Mouse (Mus musculus) intestine, embryonic 16.5 days (tissue): ENCODE data around the gene Cym. TPM values are rescaled to one million over a fixed set of nuclear protein-coding genes. Genes with fewer than 3 reads are reported as not detected.

Experiments
- ATAC-seq: fragments of 200-750 bp; cut with Nextera tagmentation; 2 replicates; pipeline ENCODE4 v1.8.0; 2017; ENCODE audit warnings: moderate TSS enrichment, moderate library complexity
- H3K27ac ChIP-seq: fragments of 300-500 bp; sonication (generic); 2 replicates; pipeline ENCODE4 v1.5.1; 2014; ENCODE audit warnings: mild to moderate bottlenecking, low read length
- H3K27me3 ChIP-seq: fragments of 300-500 bp; sonication (generic); replicated peaks from 2 replicates; pipeline ENCODE4 v1.6.1; 2014; ENCODE audit warnings: low read length, control low read depth, mixed read lengths; ENCODE audit not compliant: control insufficient read depth, insufficient read depth
- H3K36me3 ChIP-seq: fragments of 300-500 bp; sonication (generic); 2 replicates; pipeline ENCODE4 v1.6.1; 2014; ENCODE audit warnings: low read length, control low read depth; ENCODE audit not compliant: control insufficient read depth, insufficient read depth
- H3K4me1 ChIP-seq: fragments of 300-500 bp; sonication (generic); 2 replicates; pipeline ENCODE4 v1.6.1; 2014; ENCODE audit warnings: low read length, control low read depth, mixed read lengths; ENCODE audit not compliant: control insufficient read depth, insufficient read depth
- H3K4me2 ChIP-seq: fragments of 300-500 bp; sonication (generic); 2 replicates; pipeline ENCODE4 v1.6.1; 2014; ENCODE audit warnings: low read depth, low read length, control low read depth
- H3K4me3 ChIP-seq: fragments of 300-500 bp; sonication (generic); 2 replicates; pipeline ENCODE4 v1.5.1; 2014; ENCODE audit warnings: mild to moderate bottlenecking, low read length
- H3K9ac ChIP-seq: fragments of 300-500 bp; sonication (generic); 2 replicates; pipeline ENCODE4 v1.6.1; 2014; ENCODE audit warnings: low read depth, low read length
- H3K9me3 ChIP-seq: fragments of 300-500 bp; sonication (generic); 2 replicates; pipeline ENCODE4 v1.6.1; 2016; ENCODE audit warnings: low read length, control low read depth; ENCODE audit not compliant: control insufficient read depth
- WGBS: fragments of 180-500 bp; shearing (Covaris S2); extraction: QIAGEN DNeasy Blood & Tissue Kit; methylation state at CpG from one replicate; pipeline ENCODE4 v1.1.7; 2014; 5-methylcytosine and 5-hydroxymethylcytosine counted together
- polyA plus RNA-seq: library from polyadenylated mRNA; unstranded; fragments of >200 nt; fragmentation: Nextera tagmentation; extraction: Ambion mirVana; gene quantifications from 2 replicates; pipeline ENCODE4 v1.2.1, GENCODE M21; 2015

The Cym gene
- polyA plus RNA-seq, 1 experiment from 2014 or later: 10.5 TPM

DNA sequence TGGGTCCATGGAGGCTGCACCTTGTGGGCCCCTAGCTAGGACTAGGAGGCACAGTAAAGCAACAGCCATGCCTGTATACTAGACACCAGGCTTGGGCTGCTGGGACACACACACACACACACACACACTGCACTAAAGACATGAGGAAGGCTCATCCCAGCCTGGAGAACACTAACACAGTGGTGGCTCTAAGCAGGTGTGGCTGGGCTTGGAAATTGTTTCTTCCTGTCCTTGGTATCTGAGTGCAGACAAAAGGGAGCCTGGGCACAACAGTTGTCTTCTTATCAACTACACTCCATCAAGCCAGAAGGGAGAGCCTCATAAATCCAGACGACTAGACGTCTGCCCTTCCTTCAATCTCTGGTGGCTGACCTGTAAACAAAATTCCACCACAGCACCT is 28.8 kb upstream of the Cym start:
- no peak overlapping the region for H3K4me2 ChIP-seq
- no peaks in the 10 kb centered on the region for H3K4me1 ChIP-seq
- ATAC-seq: no peak
- H3K36me3 ChIP-seq: no peaks in the 10 kb centered on the region
- no peak overlapping the region for H3K4me3 ChIP-seq
- no peaks in the 10 kb centered on the region for H3K27me3 ChIP-seq
- H3K9ac ChIP-seq: no peak overlapping the region
- WGBS: 19% methylated on average over 2 of the region's 2 CpGs
- H3K27ac ChIP-seq: no peak overlapping the region
- H3K9me3 ChIP-seq: no peaks in the 10 kb centered on the region

DNA sequence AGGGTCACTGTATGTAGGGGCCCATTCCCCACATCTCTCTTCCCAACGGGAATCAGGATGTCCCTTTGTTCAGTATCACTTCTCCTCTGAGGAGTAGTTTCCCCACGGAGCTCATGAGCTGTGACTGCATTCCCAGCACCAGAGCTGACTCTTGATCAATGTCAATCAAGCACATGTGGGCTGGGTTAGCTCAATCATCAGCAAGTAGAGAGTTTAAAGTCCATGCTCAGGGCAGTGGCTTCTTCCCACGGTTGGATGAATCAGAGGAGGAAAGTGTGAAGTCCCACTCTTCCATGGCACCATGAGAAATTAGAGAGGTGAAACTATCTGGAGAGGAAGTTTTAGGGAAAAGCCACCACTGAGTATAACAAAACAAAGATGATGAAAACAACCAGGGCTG is 27.5 kb upstream of the Cym start:
- Histone ChIP-seq H3K27ac (no peak overlapping the region), H3K9ac (no peak overlapping the region), H3K27me3 (no peaks in the 10 kb centered on the region), H3K4me1 (no peaks in the 10 kb centered on the region), H3K4me3 (no peak overlapping the region), H3K36me3 (no peaks in the 10 kb centered on the region), H3K4me2 (no peak overlapping the region), H3K9me3 (no peaks in the 10 kb centered on the region)
- 52% methylated on average over 3 of the region's 3 CpGs for WGBS
- peak; percentile 56; the same call in 1 of the 2 replicates for ATAC-seq

DNA sequence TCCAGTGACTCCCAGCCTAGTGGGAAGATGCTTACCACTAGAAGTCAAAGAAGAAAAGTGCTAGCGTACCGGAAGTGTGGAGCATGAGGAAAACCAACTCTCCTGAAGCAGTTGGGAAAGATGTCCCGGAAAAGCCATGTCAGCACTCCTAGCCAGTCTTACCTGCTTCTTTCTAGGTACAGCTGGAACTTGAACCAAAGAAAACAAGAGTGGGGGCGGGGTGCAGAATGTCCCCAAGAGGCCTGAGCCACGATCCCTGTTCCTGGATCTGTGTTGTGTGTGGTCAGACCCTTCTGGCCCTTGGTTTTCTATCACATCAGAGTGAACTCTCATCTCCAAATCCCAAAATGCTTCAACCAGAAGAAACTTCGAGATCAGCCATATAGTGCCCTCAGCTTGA is 25.3 kb upstream of the Cym start:
- 83% methylated on average over 6 of the region's 6 CpGs for WGBS
- no peak overlapping the region for H3K9ac ChIP-seq
- no peaks in the 10 kb centered on the region for H3K9me3 ChIP-seq
- ATAC-seq: no peak
- H3K36me3 ChIP-seq: no peaks in the 10 kb centered on the region
- H3K4me3 ChIP-seq: no peak overlapping the region
- H3K4me1 ChIP-seq: no peaks in the 10 kb centered on the region
- H3K27me3 ChIP-seq: no peaks in the 10 kb centered on the region
- no peak overlapping the region for H3K4me2 ChIP-seq
- H3K27ac ChIP-seq: no peak overlapping the region

DNA sequence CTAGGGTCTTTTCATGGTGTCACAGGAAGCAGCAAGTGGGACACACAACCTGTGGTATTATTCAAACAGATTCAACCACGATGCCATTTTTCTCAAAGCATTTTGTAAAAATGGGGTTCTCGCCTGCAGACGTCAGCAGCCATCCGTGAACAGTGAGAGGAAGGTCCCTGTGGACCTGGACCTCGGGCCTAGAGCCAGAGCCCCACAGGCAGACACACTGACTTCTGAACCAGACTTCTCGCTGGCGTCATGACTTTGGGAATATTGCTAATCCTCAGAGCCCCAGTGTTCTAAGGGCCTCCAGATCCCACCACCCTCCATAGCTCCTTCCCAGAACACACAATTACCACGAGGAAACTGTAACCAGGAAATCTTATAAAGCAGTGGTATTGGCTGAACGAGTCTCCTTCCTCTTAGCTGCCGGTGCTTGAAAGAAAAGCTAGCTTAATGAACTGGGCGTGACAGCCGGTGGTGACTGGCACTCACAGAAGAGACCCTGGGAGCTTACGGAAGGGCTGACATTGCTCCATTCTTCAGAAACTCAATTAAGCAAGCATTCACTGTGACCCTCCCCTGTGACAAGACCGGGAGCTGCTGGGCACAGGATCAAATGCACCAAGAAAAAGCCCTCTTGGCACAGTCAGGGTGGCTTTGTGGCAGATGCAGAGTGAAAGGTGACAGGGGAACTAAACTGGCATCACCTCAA is 20.0 kb upstream of the Cym start:
- ATAC-seq: no peak
- WGBS: 54% methylated on average over 14 of the region's 14 CpGs
- Histone ChIP-seq H3K4me2 (no peak overlapping the region), H3K4me1 (no peaks in the 10 kb centered on the region), H3K4me3 (no peak overlapping the region), H3K36me3 (no peaks in the 10 kb centered on the region), H3K27me3 (no peaks in the 10 kb centered on the region), H3K27ac (no peak overlapping the region), H3K9me3 (no peaks in the 10 kb centered on the region), H3K9ac (no peak overlapping the region)

DNA sequence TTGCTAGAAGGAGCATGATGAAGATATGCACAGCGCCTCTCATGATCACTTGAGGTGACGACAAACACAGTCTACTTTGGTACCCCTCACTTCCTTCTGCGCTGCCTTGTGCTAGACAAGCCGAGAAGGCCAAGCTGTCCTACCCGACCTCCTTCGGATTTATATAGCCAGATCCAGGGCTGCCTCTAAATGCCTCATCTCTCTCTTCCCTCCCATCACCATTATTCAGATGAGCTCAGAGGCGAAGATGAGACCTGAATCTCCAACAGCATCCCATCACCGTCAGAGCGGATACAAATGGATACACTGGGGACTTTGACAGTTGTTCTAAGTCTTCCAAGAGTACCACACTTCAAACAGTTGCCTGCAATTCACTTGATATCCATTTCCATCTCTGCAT is 18.1 kb upstream of the Cym start, which contains the start of gene Prok1:
Gene Prok1 (minus strand): TSS at position 101 of the 400 bp plus-strand sequence.
- 89% methylated on average over 9 of the region's 9 CpGs for WGBS

DNA sequence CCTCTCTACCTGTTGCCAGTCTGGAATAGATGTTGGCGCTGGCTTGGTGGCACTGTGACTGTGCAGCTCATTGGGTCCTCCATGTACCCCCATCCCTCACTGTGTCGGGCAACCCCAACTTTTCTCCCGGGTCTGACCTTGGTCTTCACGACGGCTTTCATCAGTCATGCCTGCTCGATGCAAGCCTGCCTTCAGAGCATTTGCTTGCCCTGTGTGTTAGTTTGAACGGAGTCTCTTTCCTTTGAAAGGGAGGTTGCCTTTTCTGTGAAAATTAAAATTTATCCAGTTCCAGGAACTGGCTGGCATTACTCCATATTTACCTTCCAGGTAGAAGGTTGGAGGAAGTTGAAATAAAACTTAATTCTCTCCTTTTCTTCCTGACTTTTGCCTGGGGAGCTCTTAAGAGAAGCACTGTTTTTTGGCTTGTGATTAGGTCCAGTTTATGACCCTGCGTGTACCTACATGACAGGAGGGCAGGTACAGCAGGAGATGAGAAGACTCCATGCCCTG is 17.0 kb upstream of the Cym start:
- Histone ChIP-seq H3K9ac (no peak overlapping the region), H3K4me2 (no peak overlapping the region), H3K9me3 (no peaks in the 10 kb centered on the region), H3K27me3 (no peaks in the 10 kb centered on the region), H3K4me3 (no peak overlapping the region), H3K4me1 (no peaks in the 10 kb centered on the region), H3K27ac (no peak overlapping the region), H3K36me3 (no peaks in the 10 kb centered on the region)
- WGBS: 85% methylated on average over 8 of the region's 8 CpGs
- no peak for ATAC-seq

More for the DNA sequence above, 18.1 kb upstream of the Cym start, which contains the start of gene Prok1:
- no peak for ATAC-seq
- Histone ChIP-seq H3K36me3 (no peaks in the 10 kb centered on the region), H3K9me3 (no peaks in the 10 kb centered on the region), H3K27ac (no peak within 1 kb of the TSS), H3K4me2 (no peak within 1 kb of the TSS), H3K4me3 (no peak within 1 kb of the TSS), H3K4me1 (no peaks in the 10 kb centered on the region), H3K27me3 (no peaks in the 10 kb centered on the region), H3K9ac (no peak within 1 kb of the TSS)

DNA sequence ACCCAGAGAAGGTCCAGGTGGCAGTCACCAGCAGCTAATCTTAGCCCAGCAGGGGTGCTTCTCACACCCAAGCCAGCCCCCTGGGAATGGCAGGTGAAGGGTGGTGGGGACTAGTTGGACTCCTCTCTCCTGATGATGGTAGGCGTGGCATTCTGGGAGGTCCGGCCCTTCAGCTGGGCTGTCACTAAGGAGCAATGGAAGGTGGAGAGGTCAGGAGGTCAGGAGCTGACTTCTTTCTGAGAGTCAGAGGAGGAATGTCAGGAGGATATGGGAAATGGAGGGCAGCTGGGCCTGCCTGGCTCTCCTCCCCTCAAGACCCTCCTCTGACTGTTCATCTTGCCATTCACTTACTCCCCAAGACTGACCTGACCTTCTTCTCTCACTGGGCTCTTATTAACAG is 16.5 kb upstream of the Cym start:
- WGBS: 52% methylated on average over 2 of the region's 2 CpGs
- H3K9me3 ChIP-seq: no peaks in the 10 kb centered on the region
- no peak overlapping the region for H3K4me2 ChIP-seq
- H3K27ac ChIP-seq: no peak overlapping the region
- no peaks in the 10 kb centered on the region for H3K4me1 ChIP-seq
- no peaks in the 10 kb centered on the region for H3K27me3 ChIP-seq
- H3K9ac ChIP-seq: no peak overlapping the region
- no peak overlapping the region for H3K4me3 ChIP-seq
- no peak for ATAC-seq
- H3K36me3 ChIP-seq: no peaks in the 10 kb centered on the region

DNA sequence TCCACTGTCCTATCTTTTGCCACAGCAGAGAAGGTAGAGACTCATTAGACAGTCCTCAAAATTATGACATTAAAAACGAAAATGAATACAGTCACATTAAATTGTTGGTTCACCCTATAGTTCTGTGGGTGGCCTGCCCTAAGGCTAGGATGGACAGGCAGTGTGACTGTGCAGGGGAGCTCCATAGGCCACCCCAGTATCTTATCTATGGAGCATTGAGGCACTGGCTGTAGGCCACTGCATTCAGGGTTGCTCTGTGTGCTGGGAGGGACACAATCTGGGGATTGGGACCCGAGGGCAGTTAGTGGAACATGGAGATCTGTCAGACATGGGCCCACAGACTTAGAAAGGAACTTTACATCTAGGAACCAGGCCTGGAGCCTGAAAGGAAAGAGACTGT is 12.4 kb upstream of the Cym start:
- ATAC-seq: no peak
- no peak overlapping the region for H3K27ac ChIP-seq
- no peak overlapping the region for H3K4me2 ChIP-seq
- H3K4me1 ChIP-seq: 0 out of 2 replicates have a peak, but pooled peaks cover 9% of the 10 kb centered on the region
- no peak overlapping the region for H3K9ac ChIP-seq
- H3K9me3 ChIP-seq: no peaks in the 10 kb centered on the region
- H3K4me3 ChIP-seq: no peak overlapping the region
- no peaks in the 10 kb centered on the region for H3K27me3 ChIP-seq
- no peaks in the 10 kb centered on the region for H3K36me3 ChIP-seq
- WGBS: 29% methylated on average over 2 of the region's 2 CpGs

DNA sequence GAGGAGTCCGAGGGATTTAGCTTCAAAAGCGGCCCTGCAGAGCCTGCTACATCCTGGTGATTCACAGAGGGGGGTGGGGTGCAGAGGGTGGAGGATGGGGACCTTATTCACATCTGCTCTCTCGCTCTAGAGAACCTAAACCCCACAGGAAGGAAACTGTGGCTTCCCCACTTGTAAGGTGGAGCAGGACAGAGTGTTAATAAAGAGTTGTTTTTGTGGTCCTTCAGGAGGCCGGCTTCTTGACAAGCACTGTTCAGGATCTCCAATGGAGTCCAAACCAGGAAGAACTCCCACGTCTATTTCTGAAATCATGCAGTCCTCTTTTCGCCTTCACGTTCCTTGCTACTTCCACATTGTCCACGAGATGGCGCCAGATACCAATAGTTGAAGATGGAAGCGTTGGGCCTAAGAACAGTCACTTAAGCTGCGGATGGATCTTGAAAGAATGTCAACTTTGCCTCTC is 11.8 kb upstream of the Cym start:
- no peaks in the 10 kb centered on the region for H3K36me3 ChIP-seq
- H3K27ac ChIP-seq: no peak overlapping the region
- H3K9ac ChIP-seq: peak overlapping the region; percentile 3; the same call in 1 of the 2 replicates
- 0 out of 2 replicates have a peak, but pooled peaks cover 9% of the 10 kb centered on the region for H3K4me1 ChIP-seq
- no peak for ATAC-seq
- 6% methylated on average over 11 of the region's 11 CpGs for WGBS
- no peaks in the 10 kb centered on the region for H3K9me3 ChIP-seq
- H3K4me3 ChIP-seq: no peak overlapping the region
- H3K4me2 ChIP-seq: no peak overlapping the region
- no peaks in the 10 kb centered on the region for H3K27me3 ChIP-seq
